Mouse (Mus musculus) CH12.LX (cell line): Measurements from ENCODE around the gene Flywch2.

ENCODE experiments used
- CTCF ChIP-seq, 2 experiments: IDR thresholded peaks in 1 of 2; conservative IDR thresholded peaks in 1 of 2; 2 replicates each; pipeline ENCODE4 v1.5.1; 2011 to 2012; ENCODE audit warnings: low read depth in 2 of 2, low read length in 2 of 2, improper control_type of control experiment in 1 of 2, inconsistent platforms in 1 of 2, mild to moderate bottlenecking in 1 of 2, moderate library complexity in 1 of 2
- MAFK ChIP-seq: IDR thresholded peaks from 2 replicates; pipeline ENCODE4 v1.6.1; 2011; ENCODE audit warnings: low read length, improper control_type of control experiment; ENCODE audit not compliant: insufficient replicate concordance

DNA sequence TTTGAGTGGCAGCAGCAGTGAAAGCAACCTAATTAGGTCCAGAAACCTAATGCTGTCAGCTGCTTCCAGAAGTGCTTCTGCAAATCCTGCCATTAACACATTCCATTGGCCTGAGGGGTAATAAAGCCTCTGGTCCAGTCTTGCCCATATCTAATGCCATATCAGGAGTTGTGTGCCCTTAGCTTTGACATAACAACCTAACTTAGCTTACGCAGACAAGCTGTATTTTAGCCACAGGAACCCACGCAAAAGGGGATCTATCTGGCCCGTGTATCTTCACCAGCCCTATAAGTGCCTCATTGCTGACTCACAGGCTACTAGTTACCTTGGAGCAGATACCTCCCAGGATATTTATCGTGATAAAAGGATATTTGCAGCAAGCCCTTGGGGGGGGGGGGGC is 39.7 kb upstream of the Flywch2 start:
- TF ChIP-seq MAFK (no peak), CTCF (conservative IDR thresholded peaks at IDR 0.05 in 1 of 2, IDR thresholded peaks at IDR 0.05 in 1 of 2; ENCODE audit: low read depth in 2 of 2, low read length in 2 of 2) (no peak)
